Mouse (Mus musculus) inflammation-experienced regulatory T-cells, adult 6 months (primary cell): Measurements from ENCODE around the gene Stap2. TPM values are rescaled to one million over a fixed set of nuclear protein-coding genes. Genes with fewer than 3 reads are reported as not detected.

Source experiments
- ATAC-seq: one replicate; pipeline ENCODE4 v1.8.0; 2017
- polyA plus RNA-seq, 3 experiments: library from polyadenylated mRNA; unstranded; fragments of 100-300 nt; shearing (Covaris generic); gene quantifications; one replicate each; pipeline ENCODE4 v1.2.1; 2017

The Stap2 gene
- polyA plus RNA-seq, 3 experiments from 2014 or later, result 0.30 TPM; not detected in 2

GRCm38 (mm10) chr17:56024476-56024875, 19.1 kb upstream of the Stap2 start:
- ATAC-seq, result no peak

GRCm38 (mm10) chr17:56023386-56023785, 18.0 kb upstream of the Stap2 start:
- peak; percentile 34 for ATAC-seq

DNA sequence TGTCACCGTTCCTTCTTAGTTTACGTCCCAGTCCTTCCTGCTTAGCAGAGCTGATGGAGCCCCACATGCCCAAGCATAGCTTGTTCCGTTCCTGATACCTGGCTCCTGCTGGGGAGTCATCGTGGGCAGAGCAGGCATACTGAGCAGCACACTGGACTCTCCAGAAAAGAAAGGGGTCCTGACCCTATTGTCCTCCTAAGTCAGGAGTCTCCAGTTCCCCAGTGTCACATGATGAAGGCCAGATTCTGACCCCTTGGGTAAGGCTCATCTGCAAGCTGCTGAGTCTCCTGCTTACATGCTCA, 17.6 kb upstream of the Stap2 start:
- ATAC-seq, result no peak

DNA sequence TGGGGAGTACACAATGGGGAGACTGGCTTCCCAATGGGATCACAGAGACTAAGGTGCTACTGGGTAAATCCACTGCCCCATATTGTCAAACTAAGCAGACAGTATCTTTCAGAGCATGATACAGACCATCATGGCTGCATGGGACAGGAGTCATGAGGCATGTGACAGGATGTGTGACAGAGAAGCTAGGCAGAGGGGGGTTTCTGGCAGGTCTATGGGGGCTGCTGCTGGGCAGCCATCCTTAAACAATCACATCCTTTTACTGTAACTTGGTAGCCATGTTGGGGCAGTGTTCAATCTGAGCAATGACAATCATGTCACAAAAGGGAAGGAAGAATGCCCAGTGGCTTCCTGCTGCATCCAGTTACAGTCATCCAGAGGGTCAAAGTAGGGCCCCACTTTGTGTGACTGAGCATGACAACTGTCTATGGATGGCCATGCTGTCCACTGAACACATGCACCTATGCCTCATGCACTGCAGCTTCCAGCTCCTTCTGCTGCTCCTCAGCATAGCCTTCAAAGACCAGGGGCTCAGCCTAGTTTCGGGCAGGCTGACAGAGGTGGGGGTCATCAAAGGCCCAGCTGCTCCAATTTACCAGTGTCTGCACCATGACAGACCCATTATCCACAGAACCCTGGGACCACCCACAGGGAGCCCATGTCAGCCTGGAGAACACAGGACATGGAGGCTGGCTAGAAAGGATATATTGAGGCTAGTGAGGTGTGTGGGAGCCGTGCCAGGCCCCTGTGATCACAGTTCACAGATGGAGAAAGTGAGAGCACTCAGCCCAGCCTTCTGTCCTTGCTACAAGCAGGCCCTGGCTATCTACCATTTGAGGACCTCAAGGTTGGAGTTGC, 17.0 kb upstream of the Stap2 start:
- peak; percentile 27 for ATAC-seq

DNA sequence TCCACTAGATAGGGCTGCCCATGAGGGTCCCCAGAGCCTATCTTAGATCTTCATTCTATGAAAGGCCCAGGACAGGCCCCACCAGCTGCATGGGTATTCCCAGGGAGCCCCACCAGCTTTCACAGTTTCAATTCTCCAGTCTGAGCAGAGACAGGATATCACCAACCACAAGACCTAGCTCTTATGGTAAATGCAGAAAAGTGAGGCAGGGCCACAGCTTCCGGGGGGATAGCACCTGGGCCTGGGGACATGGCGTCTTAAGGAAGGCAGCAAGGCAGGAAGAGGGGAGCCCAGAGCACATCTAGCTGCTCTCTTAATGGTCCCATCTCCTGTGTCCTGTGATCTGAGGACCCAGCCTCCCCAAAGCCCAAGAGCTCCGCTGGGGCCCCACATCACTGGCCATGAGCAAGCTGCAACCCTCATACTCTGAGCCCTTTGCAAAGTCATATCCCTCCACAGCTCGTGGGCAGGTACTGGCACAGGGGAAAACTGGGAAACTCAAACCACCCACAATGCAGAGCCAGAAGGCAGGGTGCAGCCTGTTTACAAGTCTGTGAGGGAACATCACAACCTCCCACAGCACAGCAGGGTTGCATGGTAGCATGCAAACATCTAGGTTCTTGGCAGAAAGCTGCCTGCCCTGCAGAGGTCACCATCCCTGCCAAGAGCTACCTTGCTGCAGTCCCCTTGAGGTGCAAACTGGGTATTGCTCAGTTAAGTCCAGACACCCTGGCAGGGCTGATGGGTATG, 16.0 kb upstream of the Stap2 start:
- peak; percentile 86 for ATAC-seq

GRCm38 (mm10) chr17:56020400-56021084, 15.2 kb upstream of the Stap2 start:
- no peak for ATAC-seq

GRCm38 (mm10) chr17:56018347-56019131, 13.2 kb upstream of the Stap2 start:
- peak; percentile 51 for ATAC-seq

GRCm38 (mm10) chr17:56017848-56018247, 12.5 kb upstream of the Stap2 start:
- no peak for ATAC-seq

DNA sequence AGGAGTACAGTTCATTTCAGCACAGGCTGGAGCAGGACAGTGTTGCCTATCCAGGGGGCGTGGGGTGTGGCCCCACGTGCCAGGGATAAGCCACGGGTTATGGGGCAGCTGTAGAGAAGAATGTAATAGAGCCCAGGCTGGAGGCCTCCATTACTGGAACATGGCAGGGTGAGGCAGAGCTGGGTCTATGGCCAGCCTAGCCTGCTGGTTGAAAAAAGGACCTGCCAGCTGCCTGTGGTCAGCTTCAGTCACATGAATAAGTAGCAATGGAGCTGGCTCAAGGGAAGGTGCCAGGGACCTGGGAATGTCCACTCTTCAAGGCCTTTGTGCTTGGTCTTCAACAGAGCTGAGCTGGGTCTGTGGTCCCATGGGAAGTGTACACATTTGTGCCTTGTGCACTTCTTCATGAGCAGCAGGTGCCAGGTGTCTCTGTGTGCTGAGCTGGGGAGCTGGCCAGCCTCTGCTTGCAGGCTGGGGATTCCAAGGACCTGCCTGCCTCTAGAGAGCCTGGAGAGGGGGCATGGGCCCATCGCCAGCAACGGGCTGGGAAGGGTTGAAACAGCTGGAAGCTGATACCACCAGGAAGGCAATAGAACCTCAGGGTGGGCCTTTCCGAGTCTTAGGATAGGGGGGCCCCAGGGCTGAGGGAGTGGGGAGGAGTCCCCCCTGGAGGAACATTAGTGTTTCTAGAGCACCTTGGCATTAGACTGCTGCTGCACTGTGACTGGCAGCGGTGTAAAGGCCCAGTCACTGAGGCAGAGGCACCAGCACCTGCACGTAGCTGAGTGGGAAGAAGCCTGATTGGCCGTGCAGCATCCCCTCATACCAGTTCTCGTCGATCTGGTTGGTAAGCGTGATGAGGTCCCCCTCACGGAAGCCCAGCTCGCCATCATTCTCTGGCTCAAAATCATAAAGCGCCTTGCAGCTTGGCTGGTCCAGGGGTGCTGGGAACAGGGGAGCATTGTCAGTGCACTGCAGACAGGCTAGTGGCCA, 11.7 kb upstream of the Stap2 start:
- ATAC-seq, result no peak

- no peak for ATAC-seq
Observed at GRCm38 (mm10) chr17:56016382-56016781, 11.0 kb upstream of the Stap2 start.

DNA sequence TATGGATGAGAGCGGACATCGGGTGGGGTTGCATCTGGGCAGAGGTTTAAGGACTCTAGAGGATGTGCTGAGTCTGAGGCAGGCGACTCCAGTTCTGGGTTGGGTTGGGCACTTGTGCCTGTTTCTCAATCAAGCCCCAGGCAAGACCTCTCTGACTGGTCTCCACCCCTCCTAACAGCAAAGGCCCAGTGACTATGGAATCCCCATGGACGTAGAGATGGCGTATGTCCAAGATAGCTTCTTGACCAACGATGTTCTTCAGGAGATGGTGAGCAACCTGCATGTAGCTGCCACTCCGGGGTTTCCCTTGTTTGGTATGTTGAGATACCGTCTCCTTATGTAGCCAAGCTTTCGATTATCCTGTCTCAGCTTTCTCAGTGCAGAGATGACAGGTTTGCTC, 9.9 kb upstream of the Stap2 start:
- ATAC-seq, result no peak

- ATAC-seq, result no peak
Observed at GRCm38 (mm10) chr17:56011441-56011840, 6.1 kb upstream of the Stap2 start.

GRCm38 (mm10) chr17:56010681-56011080, 5.3 kb upstream of the Stap2 start:
- no peak for ATAC-seq

DNA sequence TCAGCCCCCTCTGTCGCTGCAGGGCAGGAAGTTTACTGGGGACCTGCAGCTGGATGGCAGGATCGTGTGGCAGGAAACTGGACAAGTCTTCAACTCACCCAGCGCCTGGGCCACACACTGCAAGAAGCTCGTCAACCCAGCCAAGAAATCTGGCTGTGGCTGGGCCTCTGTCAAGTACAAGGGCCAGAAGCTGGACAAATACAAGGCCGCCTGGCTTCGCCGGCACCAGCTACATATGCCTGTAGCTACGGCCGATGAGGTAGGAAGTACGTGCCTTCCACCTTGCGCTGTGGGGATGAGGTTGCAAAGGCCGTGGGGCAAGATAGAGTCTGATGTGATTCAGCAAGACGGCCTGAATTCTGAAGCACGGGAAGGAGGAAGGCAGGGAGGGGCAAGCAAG, 4.9 kb upstream of the Stap2 start:
- ATAC-seq, result no peak

GRCm38 (mm10) chr17:56009962-56010240, 4.5 kb upstream of the Stap2 start:
- ATAC-seq, result no peak

DNA sequence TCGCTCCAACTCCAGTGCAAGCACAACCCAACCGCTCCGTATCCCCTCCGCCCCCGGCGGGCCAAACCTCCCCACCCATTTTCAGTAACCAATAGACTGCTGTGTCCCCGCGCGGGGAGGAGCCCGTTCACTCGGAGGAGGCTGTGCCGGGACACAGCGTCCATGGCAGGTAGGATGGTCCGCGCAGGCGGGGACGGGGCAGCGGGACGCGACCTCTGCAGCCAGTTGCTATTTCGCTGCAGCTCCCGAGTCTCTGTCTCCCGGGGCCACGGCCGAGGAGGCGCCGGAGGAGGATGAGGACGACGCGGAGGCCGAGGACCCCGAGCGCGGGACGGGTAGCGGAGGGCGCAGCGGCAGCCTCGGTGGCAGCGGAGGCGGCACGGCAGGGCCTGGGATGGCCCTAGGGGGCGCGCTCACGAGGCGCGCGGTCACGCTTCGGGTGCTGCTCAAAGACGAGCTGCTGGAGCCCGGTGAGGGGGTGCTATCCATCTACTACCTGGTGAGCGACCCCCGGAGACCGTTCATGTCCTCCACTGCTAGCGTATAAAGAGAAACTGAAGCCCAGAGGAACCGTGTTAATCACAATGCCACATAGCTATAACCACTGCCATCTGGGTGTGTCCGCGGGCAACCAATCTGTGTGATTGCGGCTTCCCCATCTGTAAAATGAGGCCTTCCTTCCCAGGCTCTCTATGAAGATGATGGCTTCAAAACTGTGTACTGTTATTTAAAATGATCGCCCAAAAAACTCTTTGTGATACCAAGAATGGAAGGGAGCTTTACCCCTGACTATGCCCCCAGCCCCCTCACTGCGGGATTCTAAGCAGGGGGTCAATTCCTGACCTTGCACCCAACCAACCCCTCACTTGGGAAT, 3.9 kb upstream of the Stap2 start:
- peak; percentile 85 for ATAC-seq

GRCm38 (mm10) chr17:56008356-56009087, 3.1 kb upstream of the Stap2 start:
- ATAC-seq, result peak; percentile 88

- ATAC-seq, result peak; percentile 1
Observed at GRCm38 (mm10) chr17:56007444-56008355, 2.3 kb upstream of the Stap2 start.

DNA sequence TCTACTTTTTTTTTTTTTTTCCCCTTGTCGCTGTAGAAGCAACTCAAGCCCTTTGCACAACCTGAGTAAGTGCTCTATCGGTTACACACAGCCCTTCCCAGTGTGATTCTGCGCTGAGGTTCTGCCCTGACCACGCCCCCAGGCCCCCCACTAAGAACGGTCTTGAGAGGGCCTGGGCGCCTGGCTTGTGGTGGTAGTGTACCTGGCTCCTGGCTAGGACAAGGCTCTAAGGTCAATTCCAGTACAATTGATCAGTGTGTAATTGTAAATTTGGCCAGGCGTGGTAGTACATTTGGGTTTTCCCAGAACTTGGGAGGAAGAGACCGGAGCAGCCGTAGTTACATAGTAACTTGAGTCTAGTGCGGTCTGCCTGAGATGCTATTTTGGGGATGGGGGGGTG, 1.6 kb upstream of the Stap2 start:
- no peak for ATAC-seq
